Mouse (Mus musculus) central nervous system, embryonic 14 days (tissue): ENCODE results near the gene Pik3ip1. TPM values are rescaled to one million over a fixed set of nuclear protein-coding genes. Genes with fewer than 3 reads are reported as not detected.

Experiments
- polyA plus RNA-seq: library from polyadenylated mRNA; depleted of rRNA; stranded (reverse); fragments of >200 nt; gene quantifications from 2 replicates; pipeline ENCODE4 v1.2.3, GENCODE M21; 2012; rRNA removed

Pik3ip1 gene
- 20.1 and 23.3 TPM in 2 replicates for polyA plus RNA-seq

DNA sequence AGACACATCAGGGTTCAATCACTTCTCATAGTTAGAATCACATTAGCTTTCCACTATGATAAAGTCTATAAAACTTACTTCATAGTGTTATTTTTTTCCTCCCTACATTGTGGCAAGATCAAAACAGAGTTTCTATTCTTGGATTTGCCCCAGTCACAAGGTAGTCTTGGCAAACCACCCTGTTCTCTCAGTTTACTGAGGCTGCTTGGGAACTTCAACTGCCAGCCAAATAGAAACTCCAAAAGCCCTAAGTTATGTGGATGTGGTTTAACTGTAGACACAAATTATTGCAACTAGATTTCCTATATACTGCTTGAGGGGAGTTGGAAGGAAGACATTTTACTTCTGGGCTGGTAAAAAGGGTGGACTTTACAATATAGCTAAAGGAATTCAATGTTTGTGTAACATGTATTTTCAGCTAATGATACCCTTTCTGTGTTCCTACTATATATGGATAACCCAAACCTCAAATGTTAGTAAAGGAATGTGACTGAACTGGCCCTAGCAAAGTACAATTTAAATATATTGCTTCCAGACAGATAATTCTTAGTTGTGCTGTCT lies at the start of gene Pik3ip1:
Gene Pik3ip1 (plus strand): TSS at position 511 of the 561 bp plus-strand sequence.

DNA sequence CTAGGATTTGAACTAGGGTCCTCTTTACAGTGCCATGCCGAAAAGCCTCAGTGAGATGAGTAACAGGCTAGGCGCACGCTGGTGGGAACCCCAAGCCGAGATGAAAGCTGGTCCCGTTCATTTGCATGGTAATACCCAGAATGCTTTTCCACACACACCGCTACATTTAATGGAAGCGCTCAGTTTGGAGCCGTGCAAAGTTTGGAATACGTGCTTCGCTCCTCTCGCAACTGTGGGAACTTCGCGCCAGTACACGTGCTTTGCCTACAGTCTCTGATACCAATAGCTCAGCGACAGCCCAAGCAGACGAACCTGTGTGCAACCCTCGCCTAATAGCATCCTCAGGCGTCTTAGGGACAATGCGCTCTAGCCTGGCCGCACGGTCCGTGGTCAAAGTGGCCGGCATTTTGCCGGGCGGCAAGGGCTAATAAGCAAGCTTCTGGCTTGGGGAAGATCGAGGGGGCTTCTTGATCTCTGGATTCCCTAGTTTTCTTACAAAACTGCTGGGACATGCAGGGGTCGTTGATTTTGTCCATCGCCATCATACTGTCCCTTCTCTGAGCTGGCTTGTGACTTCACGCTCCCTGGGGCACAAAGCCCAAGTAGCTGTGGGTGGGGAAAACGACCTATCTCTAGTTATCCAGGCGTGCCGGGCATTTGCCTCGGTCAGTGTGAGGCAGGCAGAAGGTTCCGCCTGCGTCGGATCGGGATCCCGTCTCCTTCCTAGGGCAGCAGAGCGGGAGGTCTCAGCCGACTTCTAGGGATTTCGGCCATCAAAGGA lies 41.5 kb upstream of the Pik3ip1 start, which contains the start of gene Patz1:
Gene Patz1 (plus strand): TSS at position 354 of the 781 bp plus-strand sequence.

Other genes starting within 250 kb of the Pik3ip1 start
- gene Sfi1, start 136.9 kb upstream of the Pik3ip1 start, polyA plus RNA-seq = 27.4 and 28.3 TPM in 2 replicates
- 81.5 and 81.7 TPM in 2 replicates for gene Eif4enif1, start 128.0 kb upstream of the Pik3ip1 start, polyA plus RNA-seq
- gene Drg1, start 64.0 kb upstream of the Pik3ip1 start, polyA plus RNA-seq = 89.0 and 97.8 TPM in 2 replicates
- gene Patz1, start 41.5 kb upstream of the Pik3ip1 start, polyA plus RNA-seq = 76.4 and 94.9 TPM in 2 replicates
- gene Limk2, start 78.8 kb downstream of the Pik3ip1 start, polyA plus RNA-seq = 165 and 178 TPM in 2 replicates
- gene Rnf185, start 122.0 kb downstream of the Pik3ip1 start, polyA plus RNA-seq = 38.1 and 39.9 TPM in 2 replicates
- gene Pla2g3, start 157.9 kb downstream of the Pik3ip1 start, polyA plus RNA-seq = 1.3 and 1.4 TPM in 2 replicates
- gene Inpp5j, start 174.4 kb downstream of the Pik3ip1 start, polyA plus RNA-seq = 2.5 and 2.9 TPM in 2 replicates
- gene Selenom, start 184.3 kb downstream of the Pik3ip1 start, polyA plus RNA-seq = 63.3 and 92.8 TPM in 2 replicates
- 9.2 and 17.0 TPM in 2 replicates for gene Smtn, start 210.2 kb downstream of the Pik3ip1 start, polyA plus RNA-seq